Mouse (Mus musculus) embryonic fibroblast, embryonic 13.5 days (primary cell): ENCODE results near the gene Gm6993.

Experiments
- CTCF ChIP-seq: IDR thresholded peaks from 2 replicates; pipeline ENCODE4 v1.5.1; 2011; ENCODE audit warnings: mild to moderate bottlenecking, control low read depth, low read length, moderate library complexity, borderline replicate concordance; ENCODE audit not compliant: insufficient read depth
- POLR2A ChIP-seq: IDR thresholded peaks from 2 replicates; pipeline ENCODE4 v1.6.1; 2011; ENCODE audit warnings: low read depth, mild to moderate bottlenecking, control low read depth, low read length, moderate library complexity

DNA sequence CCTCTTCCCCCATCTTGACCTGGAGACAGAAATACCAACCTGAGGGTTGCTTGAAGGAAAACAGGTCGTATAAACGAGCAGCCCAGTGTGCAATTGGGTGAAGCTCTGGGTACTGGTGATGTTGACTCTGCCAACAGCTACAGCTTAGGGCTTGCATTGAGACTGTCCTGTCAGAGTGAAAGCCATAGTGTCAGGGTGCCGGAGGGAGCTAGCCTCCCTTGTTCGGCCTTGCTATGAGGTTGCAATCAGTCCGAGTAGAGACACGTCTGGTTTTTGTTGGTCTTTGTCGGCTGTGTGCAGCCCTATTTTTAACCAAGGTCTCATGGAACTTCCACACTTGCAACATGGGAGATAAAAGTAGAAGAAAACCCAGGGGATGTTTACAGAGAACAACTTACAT, 39.7 kb downstream of the Gm6993 start:
- TF ChIP-seq POLR2A, result no peak
- no peak for TF ChIP-seq CTCF
